9 mouse cellular contexts compared by ENCODE assay signal in the genomic region with DNA sequence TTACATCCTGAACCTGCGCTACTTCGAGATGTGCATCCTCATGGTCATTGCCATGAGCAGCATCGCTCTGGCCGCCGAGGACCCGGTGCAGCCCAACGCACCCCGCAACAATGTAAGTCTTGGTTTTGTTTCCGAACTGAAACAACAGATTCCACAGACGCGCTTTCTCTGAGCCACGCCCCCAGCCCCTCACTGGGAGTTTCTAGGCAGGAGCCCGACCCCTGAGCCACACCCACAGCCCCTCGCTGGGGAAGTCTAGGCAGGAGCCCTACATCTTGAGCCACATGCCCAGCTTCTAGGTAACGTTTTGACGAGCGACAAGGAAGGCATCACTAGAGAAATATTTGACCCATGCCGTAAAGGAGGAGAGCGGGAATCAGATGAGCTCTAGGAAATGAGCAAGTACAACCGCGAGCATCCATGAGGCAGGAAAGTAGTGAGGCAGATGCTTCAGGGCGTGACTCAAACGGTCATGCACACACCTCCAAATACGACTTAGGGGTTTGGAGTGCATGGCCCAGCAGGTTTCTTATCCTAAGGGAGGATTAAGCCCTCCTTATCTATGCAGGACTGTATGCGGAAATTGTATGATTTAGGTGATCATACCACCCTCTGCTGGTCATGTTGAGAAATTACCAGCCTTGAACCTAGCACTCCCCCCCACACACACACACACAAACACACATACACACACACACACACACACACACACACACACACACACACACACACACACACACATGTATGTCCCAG.
DNase-seq lines count a peak whose midpoint lies in the region; ATAC-seq and TF ChIP-seq lines count a peak whose summit lies in the region.
"Had no signal": no experiment of that assay in that cellular context is flagged by ENCODE, and none has a peak within 500 bp of the region (broad histone marks: within the 10 kb centered on the region; RNA-seq: fewer than 3 reads in every experiment).

No protein-coding gene starts in this region.

- intact Hi-C loops in gastrocnemius, adult 2 months (cut with DNase I): no loop called here

- 38% methylated on average over 25 of the region's 25 CpGs for WGBS in intestine, embryonic 16.5 days

- no peak overlapping the region for H3K4me3 ChIP-seq in gastrocnemius, adult 2 months
- H3K4me3 ChIP-seq in intestine, embryonic 16.5 days (ENCODE audit: low read length): no peak overlapping the region

- no peak overlapping the region for H3K9ac ChIP-seq in intestine, embryonic 16.5 days (ENCODE audit: low read depth, low read length)

- H3K27ac ChIP-seq in gastrocnemius, adult 2 months: no peak overlapping the region
- no peak overlapping the region for H3K27ac ChIP-seq in intestine, embryonic 16.5 days (ENCODE audit: low read length)

- peak overlapping the region; percentile 28; the same call in 1 of the 2 replicates for H3K4me2 ChIP-seq in intestine, embryonic 16.5 days (ENCODE audit: low read depth, low read length)

- no peaks in the 10 kb centered on the region for H3K36me3 ChIP-seq in intestine, embryonic 16.5 days (ENCODE audit: control insufficient read depth, insufficient read depth, low read length)

- TF ChIP-seq CTCF in gastrocnemius, adult 2 months (IDR thresholded peaks at IDR 0.05): peak; percentile 32; the same call in 1 of the 2 replicates

- H3K4me1 ChIP-seq in intestine, embryonic 16.5 days (ENCODE audit: control insufficient read depth, insufficient read depth, low read length): no peaks in the 10 kb centered on the region

- DNase-seq in gastrocnemius, adult 2 months: no peak
- no peak for DNase-seq in gastrocnemius, postnatal 4 days (ENCODE audit: low spot score in 2 of 2)
- peak; percentile 33 for DNase-seq in thymus, postnatal 0 days (ENCODE audit: low spot score)
- no peak for DNase-seq in thymus, postnatal 25 days
- DNase-seq in testis, postnatal 14 days (ENCODE audit: low spot score): peak; percentile 50
- no peak for DNase-seq in natural killer cell, adult 2 months (ENCODE audit: low spot score in 2 of 2)
- no peak for DNase-seq in Muller cell, postnatal 12 days (ENCODE audit: inconsistent ontology term)

- ATAC-seq in intestine, embryonic 16.5 days: no peak
- ATAC-seq: activated CD4-positive, CD25-positive, alpha-beta regulatory T cell, adult 4 months had no signal

- no peaks in the 10 kb centered on the region for H3K27me3 ChIP-seq in intestine, embryonic 16.5 days (replicated peaks; ENCODE audit: control insufficient read depth, insufficient read depth, low read length)

- H3K9me3 ChIP-seq in intestine, embryonic 16.5 days (ENCODE audit: control insufficient read depth, low read length): no peaks in the 10 kb centered on the region

Comparison
In these comparisons a context has a peak if more than half of its experiments do, and no peak if none do; other contexts are left out.
1. DNase-seq: peak in thymus, postnatal 0 days (single experiment) and testis, postnatal 14 days (single experiment); none in gastrocnemius, adult 2 months (single experiment), gastrocnemius, postnatal 4 days (0 of 2), thymus, postnatal 25 days (single experiment), natural killer cell, adult 2 months (0 of 2) and Muller cell, postnatal 12 days (single experiment).